Mouse (Mus musculus): ENCODE measurements around the gene Swi5.
"Not testable (repeated sequence)": the region's sequence is repeated elsewhere in the genome, so short reads cannot be mapped to it uniquely, and the experiment has no call there.

Gene Swi5

GRCm38 (mm10) chr2:32311443-32312317 lies 23.8 kb upstream of the Swi5 start:
- DNase-seq (ENCODE audit: low spot score in 2 of 2): no peak

- no peak for DNase-seq (ENCODE audit: low spot score in 2 of 2)
Observed at GRCm38 (mm10) chr2:32310096-32310845, 22.4 kb upstream of the Swi5 start.

- no peak for DNase-seq (ENCODE audit: low spot score in 2 of 2)
Observed at GRCm38 (mm10) chr2:32308870-32309568, 21.1 kb upstream of the Swi5 start.

GRCm38 (mm10) chr2:32307941-32308760 lies 20.3 kb upstream of the Swi5 start:
- DNase-seq (ENCODE audit: low spot score in 2 of 2): peak in 1 of 2 experiments; percentile 44

GRCm38 (mm10) chr2:32307247-32307798 lies 19.4 kb upstream of the Swi5 start:
- no peak for DNase-seq (ENCODE audit: low spot score in 2 of 2)

- no peak for DNase-seq (ENCODE audit: low spot score in 2 of 2)
Observed at GRCm38 (mm10) chr2:32306176-32306575, 18.3 kb upstream of the Swi5 start.

- no peak for DNase-seq (ENCODE audit: low spot score in 2 of 2)
Observed at GRCm38 (mm10) chr2:32305668-32306067, 17.8 kb upstream of the Swi5 start.

- peak in 1 of 2 experiments; percentile 45 for DNase-seq (ENCODE audit: low spot score in 2 of 2)
Observed at GRCm38 (mm10) chr2:32304145-32304832, 16.4 kb upstream of the Swi5 start.

- DNase-seq (ENCODE audit: low spot score in 2 of 2): no peak
Observed at GRCm38 (mm10) chr2:32302952-32303351, 15.1 kb upstream of the Swi5 start.

- DNase-seq (ENCODE audit: low spot score in 2 of 2): no peak
Observed at GRCm38 (mm10) chr2:32299469-32299868, 11.6 kb upstream of the Swi5 start.

GRCm38 (mm10) chr2:32295842-32296241 lies 8.0 kb upstream of the Swi5 start:
- DNase-seq (ENCODE audit: low spot score in 2 of 2): not testable (repeated sequence)

- DNase-seq (ENCODE audit: low spot score in 2 of 2): no peak
Observed at GRCm38 (mm10) chr2:32295285-32295684, 7.4 kb upstream of the Swi5 start.

- no peak for DNase-seq (ENCODE audit: low spot score in 2 of 2)
Observed at GRCm38 (mm10) chr2:32294348-32294747, 6.5 kb upstream of the Swi5 start.

- DNase-seq (ENCODE audit: low spot score in 2 of 2): no peak
Observed at GRCm38 (mm10) chr2:32289578-32289977, 1.7 kb upstream of the Swi5 start.

- no peak for DNase-seq (ENCODE audit: low spot score in 2 of 2)
Observed at GRCm38 (mm10) chr2:32288371-32288931, 576 bp upstream of the Swi5 start.

GRCm38 (mm10) chr2:32287334-32287840 lies 488 bp downstream of the Swi5 start, which contains the start of gene Golga2:
Golga2 (plus strand) TSS chr2:32287384.
- DNase-seq (ENCODE audit: low spot score in 2 of 2): peak in 1 of 2 experiments; percentile 29

- no peak for DNase-seq (ENCODE audit: low spot score in 2 of 2)
Observed at GRCm38 (mm10) chr2:32283986-32284385, 3.9 kb downstream of the Swi5 start.

- peak in 1 of 2 experiments; percentile 53 for DNase-seq (ENCODE audit: low spot score in 2 of 2)
Observed at GRCm38 (mm10) chr2:32282727-32283126, 5.1 kb downstream of the Swi5 start.

GRCm38 (mm10) chr2:32282289-32282688 lies 5.6 kb downstream of the Swi5 start:
- no peak for DNase-seq (ENCODE audit: low spot score in 2 of 2)

- no peak for DNase-seq (ENCODE audit: low spot score in 2 of 2)
Observed at GRCm38 (mm10) chr2:32275823-32276222, 12.1 kb downstream of the Swi5 start.
